ENCODE assay signal across 8 mouse cellular contexts in the genomic region with DNA sequence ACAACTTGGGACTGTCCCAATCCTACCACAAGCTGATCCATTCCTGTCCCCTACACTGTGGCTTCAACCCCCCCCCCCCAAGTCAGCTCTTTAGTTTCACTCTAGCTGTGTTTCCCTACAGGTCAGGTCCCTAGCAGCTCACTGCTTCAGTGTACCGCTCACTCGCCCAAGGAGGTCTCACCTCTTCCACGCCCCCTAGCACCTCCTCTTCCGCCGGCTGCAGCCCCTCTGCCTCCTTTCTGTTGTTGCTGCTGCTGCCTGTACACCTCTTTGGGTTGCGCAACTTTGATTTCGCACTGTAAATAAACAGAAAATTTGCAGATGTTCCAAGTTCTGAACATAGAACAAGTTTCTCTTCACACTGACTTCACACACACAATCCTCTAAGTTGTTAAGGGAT. TPM values are rescaled to one million over a fixed set of nuclear protein-coding genes. Genes with fewer than 3 reads are reported as not detected.
A peak's percentile ranks its signal among the peaks of the same experiment; 100 is the strongest.
DNase-seq lines count a peak whose midpoint lies in the region; ATAC-seq and TF ChIP-seq lines count a peak whose summit lies in the region.

No protein-coding gene starts in this region.

- TF ChIP-seq CTCF in spleen, adult 2 months (IDR thresholded peaks at IDR 0.05; ENCODE audit: extremely low read depth, insufficient read depth, insufficient read length, insufficient replicate concordance), result no peak
- no peak for TF ChIP-seq CTCF in small intestine, adult 2 months (IDR thresholded peaks at IDR 0.05; ENCODE audit: extremely low read depth, insufficient read length, insufficient replicate concordance, low read depth, low read length)

- H3K4me3 ChIP-seq in spleen, adult 2 months (ENCODE audit: extremely low read depth, insufficient read depth, insufficient read length), result peak overlapping the region; percentile 29; the same call in 1 of the 2 replicates
- peak overlapping the region; percentile 87 for H3K4me3 ChIP-seq in forebrain, embryonic 15.5 days
- H3K4me3 ChIP-seq in liver, embryonic 15.5 days (replicated peaks), result peak overlapping the region; percentile 98
- peak overlapping the region; percentile 50 for H3K4me3 ChIP-seq in small intestine, adult 2 months (ENCODE audit: low read depth, low read length)

- H3K4me2 ChIP-seq in forebrain, embryonic 15.5 days (replicated peaks), result peak overlapping the region; percentile 76
- H3K4me2 ChIP-seq in liver, embryonic 15.5 days, result peak overlapping the region; percentile 99

- H3K9me3 ChIP-seq in forebrain, embryonic 15.5 days, result no peaks in the 10 kb centered on the region
- H3K9me3 ChIP-seq in liver, embryonic 15.5 days (replicated peaks), result no peaks in the 10 kb centered on the region

- no peaks in the 10 kb centered on the region for H3K27me3 ChIP-seq in spleen, adult 2 months (ENCODE audit: control insufficient read depth, insufficient read depth, low read length)
- no peaks in the 10 kb centered on the region for H3K27me3 ChIP-seq in forebrain, embryonic 15.5 days
- no peaks in the 10 kb centered on the region for H3K27me3 ChIP-seq in liver, embryonic 15.5 days
- H3K27me3 ChIP-seq in small intestine, adult 2 months (ENCODE audit: control insufficient read depth, insufficient read depth, low read length), result no peaks in the 10 kb centered on the region

- no peak overlapping the region for H3K27ac ChIP-seq in spleen, adult 2 months (ENCODE audit: insufficient read depth, low read length)
- H3K27ac ChIP-seq in forebrain, embryonic 15.5 days (replicated peaks), result no peak overlapping the region
- H3K27ac ChIP-seq in liver, embryonic 15.5 days (replicated peaks), result no peak overlapping the region
- H3K27ac ChIP-seq in small intestine, adult 2 months (ENCODE audit: insufficient read depth, low read depth, low read length), result no peak overlapping the region

- 31% methylated on average over 7 of the region's 7 CpGs for WGBS in spleen, adult 2 months
- WGBS in forebrain, embryonic 15.5 days, result 12% methylated on average over 7 of the region's 7 CpGs
- WGBS in liver, embryonic 15.5 days (ENCODE audit: insufficient replicate concordance), result 33% methylated on average over 7 of the region's 7 CpGs
- WGBS in small intestine, adult 2 months, result 3% methylated on average over 7 of the region's 7 CpGs

- ATAC-seq in forebrain, embryonic 15.5 days (replicated peaks), result no peak
- no peak for ATAC-seq in liver, embryonic 15.5 days (ENCODE audit: insufficient read depth)

- peaks cover 18% of the 10 kb centered on the region for H3K36me3 ChIP-seq in spleen, adult 2 months (ENCODE audit: control insufficient read depth, insufficient read depth, low read length)
- H3K36me3 ChIP-seq in forebrain, embryonic 15.5 days, result peaks cover 36% of the 10 kb centered on the region
- H3K36me3 ChIP-seq in liver, embryonic 15.5 days (replicated peaks), result peaks cover 57% of the 10 kb centered on the region
- H3K36me3 ChIP-seq in small intestine, adult 2 months (ENCODE audit: control insufficient read depth, insufficient read depth, low read length), result peaks cover 33% of the 10 kb centered on the region

- DNase-seq in spleen, adult 2 months (ENCODE audit: low read depth in 1 of 2, low spot score in 2 of 2), result peak in 1 of 2 experiments; percentile 9
- no peak for DNase-seq in spleen, postnatal 14 days (ENCODE audit: low spot score in 2 of 2)
- no peak for DNase-seq in urinary bladder, postnatal 25 days (ENCODE audit: low spot score)
- no peak for DNase-seq in ovary, postnatal 36 days (ENCODE audit: low spot score)
- no peak for DNase-seq in right cerebral cortex, postnatal 36 days (ENCODE audit: low spot score in 2 of 2)

- H3K9ac ChIP-seq in forebrain, embryonic 15.5 days (replicated peaks), result peak overlapping the region; percentile 91
- H3K9ac ChIP-seq in liver, embryonic 15.5 days, result peak overlapping the region; percentile 36; the same call in 1 of the 2 replicates

- TF ChIP-seq POLR2A in spleen, adult 2 months (IDR thresholded peaks at IDR 0.05; ENCODE audit: low read depth, low read length), result no peak
- TF ChIP-seq POLR2A in small intestine, adult 2 months (IDR thresholded peaks at IDR 0.05; ENCODE audit: low read depth, low read length), result no peak

- H3K4me1 ChIP-seq in spleen, adult 2 months (ENCODE audit: control insufficient read depth, insufficient read depth, insufficient read length), result peaks cover 11% of the 10 kb centered on the region
- H3K4me1 ChIP-seq in forebrain, embryonic 15.5 days, result peaks cover 51% of the 10 kb centered on the region
- peaks cover 43% of the 10 kb centered on the region for H3K4me1 ChIP-seq in liver, embryonic 15.5 days (replicated peaks)
- H3K4me1 ChIP-seq in small intestine, adult 2 months (ENCODE audit: control insufficient read depth, insufficient read depth, insufficient read length, low read length), result peaks cover 8% of the 10 kb centered on the region

RNA-seq across cellular contexts. Expression of a gene that starts 2.8 kb away (rescaled TPM):
- polyA plus RNA-seq in spleen, adult 2 months (2012; rRNA removed), result 67.7 and 74.8 TPM in 2 replicates
- polyA plus RNA-seq in forebrain, embryonic 15.5 days (2015; fragmentation: Nextera tagmentation; extraction: Ambion mirVana), result 256 and 258 TPM in 2 replicates
- polyA plus RNA-seq in liver, embryonic 15.5 days (2015; fragmentation: Nextera tagmentation; extraction: Ambion mirVana), result 46.6 and 47.0 TPM in 2 replicates
- polyA plus RNA-seq in small intestine, adult 2 months (2012; rRNA removed), result 14.4 and 41.0 TPM in 2 replicates

RNA-seq across cellular contexts. Expression of a gene that starts 3.1 kb away (rescaled TPM):
- polyA plus RNA-seq in spleen, adult 2 months (2012; rRNA removed), result 20.6 and 24.6 TPM in 2 replicates
- 57.6 and 58.3 TPM in 2 replicates for polyA plus RNA-seq in forebrain, embryonic 15.5 days (2015; fragmentation: Nextera tagmentation; extraction: Ambion mirVana)
- 15.4 and 17.2 TPM in 2 replicates for polyA plus RNA-seq in liver, embryonic 15.5 days (2015; fragmentation: Nextera tagmentation; extraction: Ambion mirVana)
- polyA plus RNA-seq in small intestine, adult 2 months (2012; rRNA removed), result 14.4 and 33.9 TPM in 2 replicates

RNA-seq across cellular contexts. Expression of a gene that starts 57.8 kb away (rescaled TPM):
- polyA plus RNA-seq in spleen, adult 2 months (2012; rRNA removed), result 2.2 and 2.4 TPM in 2 replicates
- polyA plus RNA-seq in forebrain, embryonic 15.5 days (2015; fragmentation: Nextera tagmentation; extraction: Ambion mirVana), result 2.3 and 4.5 TPM in 2 replicates
- polyA plus RNA-seq in liver, embryonic 15.5 days (2015; fragmentation: Nextera tagmentation; extraction: Ambion mirVana), result 0.48 and 0.77 TPM in 2 replicates
- polyA plus RNA-seq in small intestine, adult 2 months (2012; rRNA removed), result 1.8 and 5.6 TPM in 2 replicates

RNA-seq across cellular contexts. Expression of a gene that starts 57.9 kb away (rescaled TPM):
- polyA plus RNA-seq in spleen, adult 2 months (2012; rRNA removed), result 78.3 and 91.9 TPM in 2 replicates
- polyA plus RNA-seq in forebrain, embryonic 15.5 days (2015; fragmentation: Nextera tagmentation; extraction: Ambion mirVana), result 242 and 245 TPM in 2 replicates
- polyA plus RNA-seq in liver, embryonic 15.5 days (2015; fragmentation: Nextera tagmentation; extraction: Ambion mirVana), result 70.5 and 75.0 TPM in 2 replicates
- 22.4 and 79.4 TPM in 2 replicates for polyA plus RNA-seq in small intestine, adult 2 months (2012; rRNA removed)

Comparison
In these comparisons a context has a peak if more than half of its experiments do, and no peak if none do; other contexts are left out.
1. H3K4me3 ChIP-seq: peak in every context shown above with its lines; median percentile 98 in liver, embryonic 15.5 days; 87 in forebrain, embryonic 15.5 days; 50 in small intestine, adult 2 months; 29 in spleen, adult 2 months.